Mouse (Mus musculus) ovary, adult 18-20 months (tissue): Measurements from ENCODE around the gene Drg1.
A peak's percentile ranks its signal among the peaks of the same experiment; 100 is the strongest.
"Not testable (repeated sequence)": the region's sequence is repeated elsewhere in the genome, so short reads cannot be mapped to it uniquely, and the experiment has no call there.

ENCODE experiments used
- DNase-seq: peaks from one replicate; pipeline ENCODE4 v3.0.0; 2022; ENCODE audit warnings: low spot score, mixed read lengths

The Drg1 gene

DNA sequence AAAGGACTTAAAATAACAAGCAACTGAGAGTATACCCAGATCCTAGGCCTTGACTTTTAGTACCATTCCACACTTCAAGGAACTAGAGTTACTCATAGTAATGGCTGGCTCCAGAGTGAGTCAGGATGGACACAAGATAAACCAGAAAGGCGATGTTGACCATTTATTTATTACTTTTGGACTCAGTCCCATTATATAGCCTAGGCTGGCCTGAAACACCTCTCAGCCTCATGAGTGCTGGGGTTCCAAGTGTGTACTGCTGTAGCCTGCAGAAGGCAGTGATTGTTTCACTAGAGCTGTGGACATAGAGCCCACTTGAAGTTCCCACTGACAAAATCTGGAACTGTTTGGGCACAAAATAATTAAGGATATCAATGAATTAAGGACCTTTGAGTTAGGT lies 53.7 kb downstream of the Drg1 start:
- no peak for DNase-seq

DNA sequence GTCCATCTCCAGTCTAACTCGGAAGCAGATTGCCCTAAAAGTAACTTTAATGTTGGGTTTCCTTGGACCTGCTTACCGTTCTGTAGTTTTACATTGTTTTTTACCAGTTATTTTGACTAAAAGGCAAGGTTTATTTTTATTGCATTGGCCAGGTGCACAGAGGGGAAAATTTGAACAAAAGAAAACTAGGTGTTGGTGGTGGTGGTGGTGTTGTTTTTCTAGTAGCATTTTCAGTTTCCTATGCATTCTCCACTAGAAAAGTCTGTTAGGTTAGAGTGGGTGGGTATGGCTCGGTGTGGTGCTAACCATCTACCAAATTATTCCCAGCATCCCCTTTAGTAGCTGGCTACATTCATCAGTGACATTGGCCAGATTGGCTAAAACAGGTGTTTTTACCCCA lies 59.4 kb downstream of the Drg1 start:
- DNase-seq, result no peak

DNA sequence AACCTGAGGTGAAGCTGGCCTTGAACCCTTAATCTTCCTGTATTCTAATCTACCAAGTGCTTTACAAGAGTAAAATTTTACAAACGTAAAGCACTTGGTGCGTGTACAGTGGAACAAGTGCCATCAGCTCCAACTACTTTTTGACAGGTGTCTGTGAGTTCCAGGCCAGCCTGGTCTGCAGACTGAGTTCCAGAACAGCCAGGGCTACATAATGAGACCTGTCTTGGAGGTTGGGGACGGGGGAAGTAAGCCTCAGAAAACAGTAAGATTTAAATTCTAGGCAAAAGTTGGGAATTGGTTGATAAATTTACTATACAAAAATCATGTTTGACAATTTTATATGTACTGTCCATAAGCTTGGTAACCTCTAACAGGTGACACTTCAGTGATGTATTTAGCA lies 61.0 kb downstream of the Drg1 start:
- DNase-seq, result no peak

DNA sequence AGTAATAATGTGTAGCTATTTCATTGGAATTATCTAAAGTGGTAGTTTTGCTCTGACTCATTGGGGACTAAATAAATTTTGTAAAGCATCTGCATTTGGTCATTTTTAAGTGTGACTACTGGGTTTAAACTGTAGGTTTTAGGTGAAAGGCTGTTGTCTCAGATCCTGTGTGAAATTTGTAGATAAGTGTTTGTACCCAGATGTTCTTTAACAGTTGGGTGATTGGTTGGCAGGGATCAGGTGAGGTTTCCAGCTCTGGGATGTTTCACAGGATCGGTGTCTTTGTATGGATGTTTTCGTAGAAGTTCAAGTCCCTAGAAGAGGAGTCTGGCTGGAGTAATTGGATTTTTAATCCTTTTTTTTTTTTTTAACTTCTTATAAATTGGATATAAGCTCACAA lies 62.4 kb downstream of the Drg1 start:
- no peak for DNase-seq

DNA sequence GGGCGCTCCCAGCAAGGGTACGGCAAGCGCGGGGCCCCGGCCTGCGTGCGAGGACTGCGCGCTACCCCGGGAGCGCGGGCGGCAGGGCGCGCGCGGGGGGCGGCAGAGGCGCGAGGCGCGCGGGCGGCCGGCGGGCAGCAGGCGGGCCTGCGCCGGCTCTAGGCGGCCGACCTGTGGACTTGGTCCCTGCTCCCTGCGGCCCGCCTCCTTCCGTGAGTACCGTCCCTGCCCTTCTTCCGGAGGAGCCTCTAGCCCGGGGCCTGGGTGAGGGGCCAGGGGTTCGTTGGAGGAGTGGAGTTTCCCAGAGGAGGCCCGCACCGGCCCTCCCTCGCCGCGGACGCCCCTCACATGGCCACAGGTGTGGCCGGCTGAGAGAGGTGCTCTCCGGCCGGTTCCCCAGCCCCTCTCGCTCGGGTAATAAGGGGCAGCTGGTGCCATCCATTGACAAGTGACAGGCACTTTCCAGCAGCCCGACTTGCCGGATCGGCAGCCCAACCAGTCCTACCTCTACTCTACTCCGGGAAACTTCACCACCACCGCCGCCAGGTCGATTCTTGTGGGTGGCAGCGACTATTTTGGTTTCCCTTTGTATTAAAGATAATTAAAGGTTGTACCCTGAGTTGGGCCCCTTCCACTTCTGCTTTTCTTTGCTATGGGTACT lies 63.3 kb downstream of the Drg1 start:
- peak; percentile 17 for DNase-seq

DNA sequence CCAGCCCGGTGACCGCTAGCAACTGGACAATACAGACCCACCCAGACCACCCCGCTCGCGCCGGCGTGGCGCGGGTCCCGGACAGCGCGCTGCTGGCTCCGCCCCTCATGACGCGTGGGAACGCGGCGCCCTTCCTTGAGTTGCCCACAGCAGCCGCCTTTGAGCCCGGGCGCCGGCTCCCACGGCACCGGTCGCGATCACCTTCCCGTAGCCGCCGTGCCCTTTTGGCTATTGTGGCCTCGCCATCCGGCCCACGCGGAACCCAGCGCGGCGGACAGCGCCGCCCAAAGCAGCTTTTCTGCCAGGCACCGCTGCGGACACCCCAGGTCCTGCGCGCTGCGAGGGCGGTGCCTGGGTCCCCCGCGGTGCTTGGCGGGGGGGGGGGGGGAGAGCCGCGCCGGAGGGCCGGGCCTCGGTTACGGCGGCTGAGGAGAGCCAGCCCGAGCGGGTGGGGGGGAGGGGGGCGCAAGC lies 63.9 kb downstream of the Drg1 start, which contains the start of gene Eif4enif1:
Gene Eif4enif1 (plus strand): TSS at position 162 of the 471 bp plus-strand sequence.
- peak; percentile 75 for DNase-seq

DNA sequence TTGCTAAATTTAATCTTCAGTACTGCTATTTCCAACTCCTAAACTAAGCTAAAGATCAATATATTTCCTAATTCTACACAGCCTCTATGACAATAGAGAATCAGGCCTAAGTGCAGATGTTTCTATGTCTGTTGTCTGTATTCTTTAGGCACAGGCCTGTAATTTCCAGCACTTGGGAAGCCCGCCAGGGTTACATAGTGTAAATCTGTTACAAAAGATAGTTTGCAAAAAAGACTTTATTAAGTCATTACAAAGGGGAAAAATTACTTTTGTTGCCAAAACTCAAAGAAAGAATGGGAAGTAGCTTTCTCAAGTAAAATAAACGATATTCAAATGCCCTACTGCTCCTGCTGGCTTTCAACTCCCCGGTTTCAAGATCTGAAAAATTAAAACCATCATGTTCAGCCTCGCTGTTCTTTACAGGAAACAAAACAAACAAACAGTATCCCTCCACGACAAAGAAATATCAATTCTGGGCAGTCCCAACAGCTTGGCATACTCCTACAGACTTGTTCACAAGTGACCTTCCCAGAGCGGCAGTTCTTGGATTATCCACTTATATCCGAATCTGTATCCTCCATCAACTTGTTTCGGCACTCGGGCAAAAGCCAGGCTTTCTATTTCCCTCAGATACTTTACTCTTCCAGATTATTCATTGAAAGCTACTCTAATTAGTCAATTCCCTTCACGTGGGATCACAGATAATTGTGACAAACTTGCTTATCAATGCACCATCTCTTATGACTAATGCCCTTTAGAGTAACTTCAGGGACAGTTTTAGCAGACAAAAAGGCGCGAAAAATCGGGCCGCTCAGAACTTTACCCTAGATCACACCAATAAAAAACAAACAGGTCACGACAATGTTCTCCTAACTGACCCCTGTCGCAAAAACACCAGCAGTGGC lies 64.6 kb downstream of the Drg1 start:
- no peak for DNase-seq

DNA sequence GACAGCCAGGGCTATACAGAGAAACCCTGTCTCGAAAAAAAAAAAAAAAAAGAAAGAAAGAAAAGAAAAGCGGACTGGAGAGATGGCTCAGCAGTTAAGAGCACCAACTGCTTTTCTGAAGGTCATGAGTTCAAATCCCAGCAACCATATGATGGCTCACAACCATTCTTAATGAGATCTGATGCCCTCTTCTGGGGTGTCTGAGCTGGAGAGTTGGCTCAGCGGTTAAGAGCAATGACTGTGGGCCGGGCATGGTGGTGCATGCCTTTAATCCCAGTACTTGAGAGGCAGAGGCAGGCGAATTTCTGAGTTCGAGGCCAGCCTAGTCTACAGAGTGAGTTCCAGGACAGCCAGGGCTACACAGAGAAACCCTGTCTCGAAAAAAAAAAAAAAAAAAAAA lies 65.6 kb downstream of the Drg1 start:
- not testable (repeated sequence) for DNase-seq

DNA sequence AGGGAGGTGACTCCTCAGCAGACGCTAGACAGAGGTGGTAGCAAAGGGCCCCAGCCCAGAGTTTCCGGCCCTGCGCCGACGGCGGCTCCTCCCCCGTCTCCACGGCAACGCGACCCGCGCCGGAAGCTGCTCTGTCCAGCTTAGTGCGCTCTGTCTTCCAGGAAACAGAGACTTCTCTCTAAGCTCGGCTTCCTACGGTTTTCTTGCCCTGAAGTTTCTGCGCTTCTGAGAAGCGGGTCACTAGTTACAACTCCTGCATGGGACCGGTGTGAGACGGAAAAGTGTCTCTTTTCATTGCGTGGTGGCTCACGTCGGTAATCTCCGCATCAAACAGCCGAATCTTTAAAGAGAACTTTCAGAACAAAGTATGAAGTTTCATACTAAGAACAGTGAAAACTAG lies 72.9 kb downstream of the Drg1 start, which contains the start of gene Sfi1:
Gene Sfi1 (minus strand): TSS at position 101 of the 400 bp plus-strand sequence.
- DNase-seq, result no peak

DNA sequence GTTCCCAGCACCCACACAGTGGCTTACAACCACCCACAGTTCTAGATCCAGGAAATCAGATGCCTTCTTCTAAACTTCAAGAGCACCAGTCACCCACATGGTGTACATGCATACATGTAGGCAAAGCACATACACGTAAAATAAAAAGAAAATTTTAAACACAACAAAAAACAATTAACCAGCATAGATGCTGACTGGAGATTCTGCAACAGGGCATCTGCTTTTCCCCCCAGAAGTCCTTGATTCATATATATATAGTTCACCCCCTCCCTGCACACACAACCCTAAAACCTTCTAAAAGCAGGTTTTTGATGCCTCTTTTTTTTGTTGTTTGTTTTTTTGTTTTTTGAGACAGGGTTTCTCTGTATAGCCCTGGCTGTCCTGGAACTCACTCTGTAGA lies 83.5 kb downstream of the Drg1 start:
- not testable (repeated sequence) for DNase-seq

DNA sequence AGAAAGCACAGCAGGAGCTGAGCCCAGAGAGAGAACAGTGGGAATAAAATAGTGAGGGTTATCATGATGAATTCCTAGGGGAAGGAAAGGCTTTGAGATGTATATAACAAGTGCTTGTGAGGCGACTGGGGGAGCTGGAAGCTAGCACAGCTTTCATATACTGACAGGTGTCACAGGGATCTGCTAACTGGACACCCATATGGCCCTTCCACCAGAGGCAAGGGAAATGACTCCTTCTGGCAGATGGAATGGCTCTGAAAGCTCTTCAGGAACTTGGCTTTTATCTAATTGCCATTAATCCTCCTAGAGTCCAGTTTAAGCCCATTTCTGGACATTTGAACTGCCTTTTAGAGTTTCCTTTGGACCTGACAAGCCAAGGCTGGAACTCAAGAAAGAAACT lies 84.2 kb downstream of the Drg1 start:
- DNase-seq, result not testable (repeated sequence)

DNA sequence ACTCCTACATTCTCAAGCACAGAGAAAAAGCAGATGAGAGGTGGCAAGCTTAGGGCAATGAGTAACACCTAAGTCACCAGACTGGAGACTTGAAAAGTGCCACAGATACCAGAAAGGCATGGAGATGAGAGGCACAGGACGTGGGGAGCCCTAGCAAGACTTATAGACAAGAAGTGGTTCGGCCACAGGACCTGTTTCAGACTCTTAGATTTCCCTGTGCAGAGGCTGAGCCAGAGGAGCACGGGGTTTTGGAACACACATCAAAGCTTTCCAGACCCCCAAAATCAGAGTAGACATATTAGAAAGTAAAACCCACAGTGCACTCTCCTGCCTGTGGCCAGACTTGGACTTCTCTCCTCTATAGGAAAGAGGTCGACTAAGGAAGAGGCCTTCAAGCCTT lies 85.0 kb downstream of the Drg1 start:
- DNase-seq, result peak; percentile 80

DNA sequence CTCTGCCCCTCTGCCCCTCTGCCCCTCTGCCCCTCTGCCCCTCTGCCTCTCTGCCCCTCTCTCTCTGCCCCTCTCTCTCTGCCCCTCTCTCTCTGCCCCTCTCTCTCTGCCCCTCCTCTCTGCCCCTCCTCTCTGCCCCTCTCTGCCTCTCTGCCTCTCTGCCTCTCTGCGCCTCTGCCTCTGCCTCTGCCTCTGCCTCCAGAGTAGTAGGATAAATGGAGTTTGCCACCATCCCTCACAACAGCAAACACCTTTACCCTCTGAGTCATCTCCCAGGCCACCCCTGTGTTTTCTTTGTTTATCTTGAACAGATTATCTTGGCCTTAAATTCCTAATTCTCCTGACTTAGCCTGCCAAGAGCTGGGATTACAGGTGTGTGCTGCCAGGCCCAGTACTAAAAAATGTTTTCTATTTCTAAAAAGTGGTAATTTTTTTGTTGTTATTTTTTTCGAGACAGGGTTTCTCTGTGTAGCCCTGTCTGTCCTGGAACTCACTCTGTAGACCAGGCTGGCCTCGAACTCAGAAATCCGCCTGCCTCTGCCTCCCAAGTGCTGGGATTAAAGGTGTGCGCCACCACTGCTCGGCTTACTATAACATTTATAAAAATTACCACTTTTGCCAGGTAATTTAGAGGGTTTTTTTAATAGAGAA lies 85.6 kb downstream of the Drg1 start:
- not testable (repeated sequence) for DNase-seq

DNA sequence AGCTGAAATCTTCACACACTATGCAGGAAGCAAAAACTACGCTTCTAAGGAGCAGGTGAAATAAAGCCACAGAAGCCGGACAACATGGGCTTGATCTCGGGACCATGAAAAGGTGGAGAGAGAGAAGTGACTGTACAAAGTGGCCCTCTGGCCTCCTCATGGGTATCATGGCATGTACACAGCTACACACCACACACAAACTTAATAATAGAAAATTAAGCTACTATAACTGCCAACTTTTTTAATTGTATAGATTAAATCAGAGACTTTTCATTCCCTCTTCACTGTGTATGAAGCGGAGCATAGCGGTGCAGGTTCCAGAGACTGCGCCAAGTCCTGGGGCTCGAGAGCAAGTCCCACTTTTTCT lies 86.5 kb downstream of the Drg1 start:
- peak; percentile 50 for DNase-seq

DNA sequence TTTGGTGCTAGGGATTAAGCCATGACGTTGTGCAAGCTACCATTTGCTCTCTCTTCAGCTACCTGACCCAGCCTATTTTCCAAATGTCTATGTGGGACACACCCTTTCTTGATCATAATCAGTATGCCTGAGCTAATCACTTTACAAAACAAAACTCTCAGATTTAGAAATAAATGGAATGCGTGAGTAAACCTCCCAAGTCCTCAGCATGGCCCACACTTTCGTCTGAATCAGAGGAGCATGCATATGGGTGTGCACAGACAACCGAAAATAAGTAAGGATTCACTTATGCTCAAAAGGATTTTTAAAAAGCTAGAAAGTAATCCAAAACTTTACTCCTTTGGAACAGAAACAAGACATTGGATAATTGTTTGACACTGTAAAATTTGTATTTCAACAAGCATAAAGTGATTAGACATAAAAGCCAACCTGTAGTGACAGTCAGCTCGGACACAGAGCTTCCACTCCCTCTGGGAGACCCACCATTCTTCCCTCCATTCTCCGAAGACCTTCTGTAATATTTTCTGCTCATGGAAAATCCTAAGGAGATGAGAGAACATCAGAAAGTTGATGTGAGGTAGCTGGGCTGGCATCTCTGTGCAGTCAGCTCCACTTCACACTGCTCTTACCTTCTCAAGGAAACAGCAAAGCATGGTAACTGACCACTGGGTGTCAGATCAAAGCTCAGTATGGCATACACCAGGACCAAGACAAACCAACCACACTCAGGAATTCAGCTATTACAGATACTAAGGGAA lies 87.1 kb downstream of the Drg1 start:
- DNase-seq, result peak; percentile 44

DNA sequence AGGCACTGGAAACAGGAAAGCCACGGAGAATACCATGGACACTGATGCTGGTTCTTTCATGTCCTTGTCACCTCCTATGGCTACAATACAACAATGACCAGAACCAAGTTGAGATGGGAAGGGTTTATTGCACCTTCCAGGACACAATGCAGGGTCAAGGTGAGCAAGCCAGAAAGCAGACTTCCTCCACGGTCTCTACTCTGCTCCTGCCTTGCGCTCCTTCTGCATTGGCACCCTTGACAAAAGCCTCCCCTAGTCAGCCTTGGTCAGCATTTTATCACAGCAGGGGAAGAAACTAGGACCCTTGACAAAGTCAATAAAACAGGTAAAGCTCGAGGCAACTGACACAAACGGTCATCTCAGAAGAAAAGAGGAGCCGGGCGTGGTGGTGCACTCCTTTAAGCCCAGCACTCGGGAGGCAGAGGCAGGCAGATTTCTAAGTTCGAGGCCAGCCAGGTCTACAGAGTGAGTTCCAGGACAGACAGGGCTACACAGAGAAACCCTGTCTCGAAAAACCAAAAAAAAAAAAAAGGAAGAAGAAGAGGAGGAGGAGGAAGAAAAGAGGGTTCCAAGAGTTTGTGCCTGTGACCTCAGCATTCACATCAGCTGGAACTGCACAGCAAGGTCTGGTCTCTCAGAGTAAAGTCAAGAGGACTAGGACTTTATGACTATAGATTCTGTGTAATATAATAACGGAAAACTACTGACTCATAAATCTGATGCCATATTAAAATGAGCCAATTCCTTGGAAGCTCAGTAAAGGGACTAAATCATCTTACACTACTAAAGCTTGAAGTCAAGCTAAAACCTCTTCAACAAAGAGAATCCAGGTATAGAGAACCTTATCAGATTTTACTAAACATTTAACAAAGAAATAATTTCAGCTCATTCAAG lies 92.5 kb downstream of the Drg1 start:
- DNase-seq, result peak; percentile 79

DNA sequence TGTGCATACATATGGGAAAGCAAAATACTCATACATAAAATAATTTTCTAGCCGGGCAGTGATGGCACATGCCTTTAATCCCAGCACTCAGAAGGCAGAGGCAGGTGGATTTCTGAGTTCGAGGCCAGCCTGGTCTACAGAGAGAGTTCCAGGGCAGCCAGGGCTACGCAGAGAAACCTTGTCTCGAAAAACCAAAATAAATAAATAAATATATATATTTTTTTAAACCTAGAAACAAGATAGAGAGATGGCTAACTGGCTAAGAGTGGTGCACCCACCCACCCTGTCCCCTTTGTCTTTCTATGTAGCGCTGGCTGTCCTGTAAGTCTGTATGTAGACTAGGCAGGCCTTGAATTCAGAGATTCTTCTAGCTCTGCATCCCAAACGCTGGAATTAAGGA lies 93.7 kb downstream of the Drg1 start:
- not testable (repeated sequence) for DNase-seq

DNA sequence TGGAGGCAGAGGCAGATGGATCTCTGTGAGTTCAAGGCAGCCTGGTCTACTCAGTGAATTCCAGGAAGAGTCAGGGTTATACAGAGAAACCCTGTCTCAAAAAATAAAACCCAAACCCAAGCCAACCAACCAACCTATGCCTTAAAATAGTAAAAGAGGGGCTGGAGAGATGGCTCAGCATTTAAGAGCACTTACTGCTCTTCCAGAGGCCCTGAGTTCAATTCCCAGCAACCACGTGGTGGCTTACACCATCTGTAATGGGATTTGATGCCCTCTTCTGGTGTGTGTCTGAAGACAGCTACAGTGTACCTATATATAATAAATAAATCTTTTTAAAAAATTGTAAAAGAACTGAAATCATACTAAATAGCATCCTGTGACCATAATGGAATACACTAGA lies 94.3 kb downstream of the Drg1 start:
- peak; percentile 76 for DNase-seq

DNA sequence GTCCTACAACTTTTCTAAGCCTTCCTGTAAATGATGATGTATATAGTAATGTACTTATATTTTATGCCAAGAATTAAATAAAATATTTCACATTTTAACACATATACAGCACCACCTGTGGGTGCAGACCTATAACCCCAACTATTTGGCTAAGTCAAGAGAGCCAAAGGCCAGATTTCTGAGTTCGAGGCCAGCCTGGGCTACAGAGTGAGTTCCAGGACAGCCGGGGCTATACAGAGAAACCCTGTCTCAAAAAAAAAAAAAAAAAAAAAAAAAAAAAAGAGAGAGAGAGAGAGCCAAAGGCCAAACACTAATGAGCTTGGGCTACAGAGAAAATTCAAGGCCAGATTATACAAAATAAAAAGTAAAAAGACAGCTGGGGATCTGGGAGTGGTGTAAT lies 97.2 kb downstream of the Drg1 start:
- peak; percentile 59 for DNase-seq

DNA sequence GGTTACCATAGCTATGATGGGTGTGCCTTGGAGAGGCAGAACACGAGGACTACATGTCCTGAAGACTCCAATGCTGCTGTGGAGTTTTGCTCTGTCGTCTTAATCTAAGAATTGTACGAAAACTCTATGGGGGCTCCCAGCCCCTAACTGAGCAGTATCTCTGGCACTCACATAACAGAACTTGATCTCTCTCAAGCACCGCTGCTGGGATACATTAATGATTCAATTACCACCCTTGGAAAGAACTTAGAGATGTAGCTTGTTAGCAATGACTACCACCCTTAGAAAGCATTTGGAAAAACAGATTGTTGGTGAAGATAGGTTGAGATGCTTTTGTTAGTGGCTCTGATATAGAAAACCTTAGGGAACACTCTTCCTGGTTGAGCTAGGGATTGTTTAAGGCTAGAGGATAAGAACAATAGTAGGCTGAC lies 98.6 kb downstream of the Drg1 start:
- DNase-seq, result peak; percentile 50

DNA sequence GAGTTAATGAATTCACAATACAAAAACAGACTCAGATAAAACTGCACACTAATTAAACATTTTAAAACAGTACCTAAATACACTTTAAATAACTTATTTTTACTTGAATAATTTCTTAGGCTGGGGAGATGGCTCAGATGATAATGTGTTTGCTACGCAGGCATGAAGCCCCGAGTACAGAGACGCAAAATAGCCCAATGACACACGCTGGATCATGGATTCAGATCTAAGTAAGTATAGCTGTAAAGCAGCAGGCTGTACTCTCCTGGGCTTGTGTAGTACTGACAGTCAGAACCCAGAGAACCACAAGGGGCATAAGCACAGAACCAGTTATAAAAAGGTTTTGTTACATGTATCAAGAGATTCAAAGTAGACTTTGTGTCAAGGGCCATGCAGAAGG lies 99.1 kb downstream of the Drg1 start:
- DNase-seq, result not testable (repeated sequence)
